Comparison of ENCODE assay signal across 9 mouse cellular contexts in the genomic region with DNA sequence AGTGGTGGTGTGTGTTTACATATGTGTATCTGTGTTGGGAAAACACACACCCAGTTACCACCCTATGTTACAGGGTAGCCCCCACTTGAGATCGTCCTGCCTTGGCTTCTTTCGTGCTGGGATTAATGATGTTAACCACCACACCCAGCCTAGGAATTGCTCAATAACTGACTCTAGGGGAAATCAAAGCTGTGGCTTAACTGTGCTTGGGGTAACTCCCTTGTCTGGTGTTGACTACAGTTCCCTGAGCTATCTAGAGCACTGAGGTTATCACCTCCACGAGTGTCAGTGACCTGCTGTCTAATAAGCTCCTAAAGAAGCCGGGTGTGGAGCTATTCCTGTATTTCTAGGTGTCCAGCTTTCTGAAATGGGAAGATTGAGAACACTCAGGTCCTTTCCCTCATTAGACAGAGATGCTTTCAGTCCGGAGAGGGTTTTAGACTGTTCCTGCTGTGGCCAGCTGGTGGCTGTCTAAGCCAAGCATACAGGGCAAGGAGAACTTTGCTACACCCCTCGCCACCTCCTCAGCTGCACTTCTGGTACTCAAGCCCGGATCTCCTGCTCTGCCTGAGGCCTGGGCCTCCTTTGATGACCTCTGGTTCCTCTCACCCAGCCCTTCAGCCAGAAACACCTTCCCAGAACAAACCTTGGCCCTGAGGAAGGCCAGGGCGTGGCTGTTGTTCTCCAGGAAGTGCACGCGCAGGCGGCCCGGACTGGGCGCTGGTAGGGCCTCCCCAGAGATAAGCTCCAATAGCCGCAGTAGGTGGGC. TPM values are rescaled to one million over a fixed set of nuclear protein-coding genes. Genes with fewer than 3 reads are reported as not detected.
A peak's percentile ranks its signal among the peaks of the same experiment; 100 is the strongest.
DNase-seq lines count a peak whose midpoint lies in the region; ATAC-seq lines count a peak whose summit lies in the region.
"Had no signal": no experiment of that assay in that cellular context is flagged by ENCODE, and none has a peak within 500 bp of the region (broad histone marks: within the 10 kb centered on the region; RNA-seq: fewer than 3 reads in every experiment).

No protein-coding gene starts in this region.

- no peak overlapping the region for H3K4me2 ChIP-seq in liver, embryonic 11.5 days
- H3K4me2 ChIP-seq in heart, embryonic 15.5 days: no peak overlapping the region
- H3K4me2 ChIP-seq in lung, embryonic 15.5 days: no peak overlapping the region
- H3K4me2 ChIP-seq: embryonic facial prominence, embryonic 13.5 days had no signal

- no peaks in the 10 kb centered on the region for H3K36me3 ChIP-seq in liver, embryonic 11.5 days (ENCODE audit: control insufficient read depth, insufficient read depth, low read length)
- H3K36me3 ChIP-seq in heart, embryonic 15.5 days: peaks cover 6% of the 10 kb centered on the region
- H3K36me3 ChIP-seq in lung, embryonic 15.5 days: no peaks in the 10 kb centered on the region
- H3K36me3 ChIP-seq: embryonic facial prominence, embryonic 13.5 days had no signal

- 58% methylated on average over 14 of the region's 14 CpGs for WGBS in liver, embryonic 11.5 days
- WGBS in heart, embryonic 15.5 days: 52% methylated on average over 14 of the region's 14 CpGs
- WGBS in lung, embryonic 15.5 days: 57% methylated on average over 14 of the region's 14 CpGs

- no peaks in the 10 kb centered on the region for H3K27me3 ChIP-seq in liver, embryonic 11.5 days (replicated peaks; ENCODE audit: control insufficient read depth, insufficient read depth, low read length)
- no peaks in the 10 kb centered on the region for H3K27me3 ChIP-seq in heart, embryonic 15.5 days
- no peaks in the 10 kb centered on the region for H3K27me3 ChIP-seq in lung, embryonic 15.5 days
- H3K27me3 ChIP-seq: embryonic facial prominence, embryonic 13.5 days had no signal

- no peak for ATAC-seq in liver, embryonic 11.5 days (replicated peaks; ENCODE audit: low FRiP score)
- peak; percentile 62 for ATAC-seq in heart, embryonic 15.5 days (replicated peaks; ENCODE audit: insufficient number of reproducible peaks, insufficient read depth, low FRiP score, low read depth)
- peak; percentile 59; the same call in 1 of the 2 replicates for ATAC-seq in lung, embryonic 15.5 days (ENCODE audit: borderline replicate concordance, extremely low read depth, low FRiP score, low TSS enrichment)

- H3K27ac ChIP-seq in liver, embryonic 11.5 days (ENCODE audit: low read depth, low read length): no peak overlapping the region
- no peak overlapping the region for H3K27ac ChIP-seq in heart, embryonic 15.5 days
- no peak overlapping the region for H3K27ac ChIP-seq in lung, embryonic 15.5 days
- H3K27ac ChIP-seq: embryonic facial prominence, embryonic 13.5 days had no signal

- DNase-seq in liver: peak; percentile 20
- DNase-seq in liver, embryonic 11.5 days (ENCODE audit: low spot score): no peak
- DNase-seq in adipocyte (ENCODE audit: low spot score): peak; percentile 62
- no peak for DNase-seq in cerebellum, adult 11 months
- no peak for DNase-seq in cerebellum, adult 8-10 months
- DNase-seq in thymus, postnatal 36 days: no peak

- no peaks in the 10 kb centered on the region for H3K9me3 ChIP-seq in liver, embryonic 11.5 days (ENCODE audit: control insufficient read depth, low read length)
- no peaks in the 10 kb centered on the region; the same call in 1 of the 2 replicates for H3K9me3 ChIP-seq in heart, embryonic 15.5 days (replicated peaks)
- H3K9me3 ChIP-seq in lung, embryonic 15.5 days: no peaks in the 10 kb centered on the region
- H3K9me3 ChIP-seq: embryonic facial prominence, embryonic 13.5 days had no signal

- H3K9ac ChIP-seq in liver, embryonic 11.5 days (ENCODE audit: low read depth, low read length): no peak overlapping the region
- H3K9ac ChIP-seq in heart, embryonic 15.5 days: 0 out of 2 replicates have a peak overlapping the region, but pooled peaks have one; percentile 18
- no peak overlapping the region for H3K9ac ChIP-seq in lung, embryonic 15.5 days
- H3K9ac ChIP-seq: embryonic facial prominence, embryonic 13.5 days had no signal

- H3K4me1 ChIP-seq in liver, embryonic 11.5 days (replicated peaks; ENCODE audit: control insufficient read depth, insufficient read depth, low read length): peaks cover 3% of the 10 kb centered on the region; the same call in 1 of the 2 replicates
- H3K4me1 ChIP-seq in heart, embryonic 15.5 days (replicated peaks): peaks cover 4% of the 10 kb centered on the region
- H3K4me1 ChIP-seq in lung, embryonic 15.5 days: no peaks in the 10 kb centered on the region
- H3K4me1 ChIP-seq: embryonic facial prominence, embryonic 13.5 days had no signal

- no peak overlapping the region for H3K4me3 ChIP-seq in liver, embryonic 11.5 days (ENCODE audit: low read depth, low read length)
- no peak overlapping the region for H3K4me3 ChIP-seq in heart, embryonic 15.5 days
- H3K4me3 ChIP-seq in lung, embryonic 15.5 days: no peak overlapping the region
- H3K4me3 ChIP-seq: embryonic facial prominence, embryonic 13.5 days had no signal

RNA-seq across cellular contexts. Expression of a gene that starts 51.6 kb away (rescaled TPM):
- 1.9 and 2.3 TPM in 2 replicates for polyA plus RNA-seq in liver, embryonic 11.5 days (2014; fragmentation: Nextera tagmentation; extraction: Ambion mirVana)
- 0.90 and 1.3 TPM in 2 replicates for polyA plus RNA-seq in heart, embryonic 15.5 days (2015; fragmentation: Nextera tagmentation; extraction: Ambion mirVana)
- polyA plus RNA-seq in lung, embryonic 15.5 days (2015; fragmentation: Nextera tagmentation; extraction: Ambion mirVana): 1.0 and 1.3 TPM in 2 replicates

RNA-seq across cellular contexts. Expression of a gene that starts 57.5 kb away (rescaled TPM):
- polyA plus RNA-seq in liver, embryonic 11.5 days (2014; fragmentation: Nextera tagmentation; extraction: Ambion mirVana): 1.1 and 1.9 TPM in 2 replicates
- polyA plus RNA-seq in heart, embryonic 15.5 days (2015; fragmentation: Nextera tagmentation; extraction: Ambion mirVana): 3.1 and 4.1 TPM in 2 replicates
- 2.1 and 3.1 TPM in 2 replicates for polyA plus RNA-seq in lung, embryonic 15.5 days (2015; fragmentation: Nextera tagmentation; extraction: Ambion mirVana)

RNA-seq across cellular contexts. Expression of a gene that starts 57.5 kb away (rescaled TPM):
- 13.5 and 16.3 TPM in 2 replicates for polyA plus RNA-seq in liver, embryonic 11.5 days (2014; fragmentation: Nextera tagmentation; extraction: Ambion mirVana)
- polyA plus RNA-seq in heart, embryonic 15.5 days (2015; fragmentation: Nextera tagmentation; extraction: Ambion mirVana): 12.3 and 16.6 TPM in 2 replicates
- polyA plus RNA-seq in lung, embryonic 15.5 days (2015; fragmentation: Nextera tagmentation; extraction: Ambion mirVana): 20.0 and 21.2 TPM in 2 replicates

Comparison
In these comparisons a context has a peak if more than half of its experiments do, and no peak if none do; other contexts are left out.
1. DNase-seq: peak in liver (single experiment) and adipocyte (single experiment); none in liver, embryonic 11.5 days (single experiment), cerebellum, adult 11 months (single experiment), cerebellum, adult 8-10 months (single experiment) and thymus, postnatal 36 days (0 of 2).